Mouse (Mus musculus): ENCODE data around the gene Cox14. TPM values are rescaled to one million over a fixed set of nuclear protein-coding genes. Genes with fewer than 3 reads are reported as not detected.
"Not testable (repeated sequence)": the region's sequence is repeated elsewhere in the genome, so short reads cannot be mapped to it uniquely, and the experiment has no call there.

Cox14 gene
- polyA plus RNA-seq, 1 experiment: not detected

- WGBS: 94% methylated on average over 1 of the region's 1 CpGs
- peaks cover 4% of the 10 kb centered on the region; the same call in 1 of the 2 replicates for H3K4me1 ChIP-seq (ENCODE audit: control insufficient read depth, insufficient read depth, low read length)
- H3K4me3 ChIP-seq (ENCODE audit: insufficient read depth, low read depth, low read length): no peak overlapping the region
- H3K27ac ChIP-seq (ENCODE audit: insufficient read depth, low read depth, low read length): no peak overlapping the region
- TF ChIP-seq CTCF (IDR thresholded peaks at IDR 0.05; ENCODE audit: insufficient read depth, low read depth, low read length) (no peak), POLR2A (IDR thresholded peaks at IDR 0.05; ENCODE audit: insufficient read depth, low read depth, low read length) (no peak)
These were observed 43.3 kb downstream of the Cox14 start for GRCm38 (mm10) chr15:99768761-99769160.

DNA sequence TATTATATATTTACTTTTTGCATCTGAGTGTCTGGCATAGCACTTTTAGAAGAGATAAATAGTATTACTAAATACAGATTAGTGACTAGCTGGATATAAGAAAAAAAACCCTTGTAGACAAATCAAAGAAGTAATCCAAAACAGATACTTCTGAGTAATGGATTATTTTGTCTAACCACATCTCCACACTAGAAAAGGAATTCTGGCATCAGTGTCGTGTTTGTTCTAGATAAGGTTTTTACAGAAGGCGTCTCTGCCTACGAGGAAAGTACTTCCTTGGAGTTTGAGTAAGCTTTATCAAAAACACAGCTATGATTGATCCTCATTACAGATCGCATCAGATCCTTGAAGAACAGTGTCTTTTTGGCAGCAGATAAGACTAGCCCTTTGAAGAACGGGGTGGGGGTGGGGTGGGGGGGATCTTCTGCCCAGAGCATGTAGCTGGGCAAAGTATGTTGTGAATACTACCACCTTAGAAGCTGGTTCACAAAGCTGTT, 45.6 kb downstream of the Cox14 start:
- H3K4me1 ChIP-seq (ENCODE audit: control insufficient read depth, insufficient read depth, low read length): peaks cover 4% of the 10 kb centered on the region; the same call in 1 of the 2 replicates
- TF ChIP-seq CTCF (IDR thresholded peaks at IDR 0.05; ENCODE audit: insufficient read depth, low read depth, low read length) (no peak), POLR2A (IDR thresholded peaks at IDR 0.05; ENCODE audit: insufficient read depth, low read depth, low read length) (no peak)
- H3K27ac ChIP-seq (ENCODE audit: insufficient read depth, low read depth, low read length): no peak overlapping the region
- WGBS: 14% methylated on average over 5 of the region's 5 CpGs
- H3K4me3 ChIP-seq (ENCODE audit: insufficient read depth, low read depth, low read length): peak overlapping the region; percentile 92

DNA sequence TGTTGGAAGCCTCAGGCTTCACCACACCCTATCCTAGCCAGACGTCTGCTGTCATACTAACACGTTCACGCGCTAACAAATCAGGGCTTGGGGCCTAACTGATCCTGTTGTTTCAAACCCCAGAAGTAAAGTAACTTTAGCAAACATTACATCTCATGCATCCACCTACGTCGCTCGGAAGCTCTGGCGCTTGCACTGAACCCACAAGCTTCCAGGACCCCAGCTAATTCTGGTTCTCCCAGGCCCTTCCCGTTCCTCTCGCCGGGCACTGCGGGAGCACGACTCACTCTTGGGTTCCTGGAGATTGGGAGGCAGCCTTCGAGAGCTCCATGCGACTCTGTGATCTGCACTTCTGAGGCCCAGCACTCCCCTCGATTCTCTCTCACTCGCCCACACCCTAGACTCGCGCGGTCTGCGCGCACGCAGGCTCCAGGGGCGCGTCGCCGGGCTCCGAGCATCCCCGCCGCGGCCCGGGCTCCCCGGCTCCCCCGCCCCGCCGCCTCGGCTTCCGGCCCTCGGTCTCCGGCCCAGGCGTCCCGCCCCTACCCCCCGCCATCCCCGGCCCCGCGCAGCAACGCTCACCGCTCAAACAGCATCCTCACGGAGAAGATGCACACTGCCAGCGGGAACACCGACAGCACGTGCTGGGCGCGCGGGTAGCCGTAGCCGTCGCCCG, 46.3 kb downstream of the Cox14 start:
- peak overlapping the region; percentile 90 for H3K27ac ChIP-seq (ENCODE audit: insufficient read depth, low read depth, low read length)
- H3K4me1 ChIP-seq (ENCODE audit: control insufficient read depth, insufficient read depth, low read length): peaks cover 4% of the 10 kb centered on the region; the same call in 1 of the 2 replicates
- TF ChIP-seq POLR2A (IDR thresholded peaks at IDR 0.05; ENCODE audit: insufficient read depth, low read depth, low read length) (no peak), CTCF (IDR thresholded peaks at IDR 0.05; ENCODE audit: insufficient read depth, low read depth, low read length) (no peak)
- WGBS: under 1% methylated on average over 59 of the region's 59 CpGs
- peak overlapping the region; percentile 92 for H3K4me3 ChIP-seq (ENCODE audit: insufficient read depth, low read depth, low read length)

DNA sequence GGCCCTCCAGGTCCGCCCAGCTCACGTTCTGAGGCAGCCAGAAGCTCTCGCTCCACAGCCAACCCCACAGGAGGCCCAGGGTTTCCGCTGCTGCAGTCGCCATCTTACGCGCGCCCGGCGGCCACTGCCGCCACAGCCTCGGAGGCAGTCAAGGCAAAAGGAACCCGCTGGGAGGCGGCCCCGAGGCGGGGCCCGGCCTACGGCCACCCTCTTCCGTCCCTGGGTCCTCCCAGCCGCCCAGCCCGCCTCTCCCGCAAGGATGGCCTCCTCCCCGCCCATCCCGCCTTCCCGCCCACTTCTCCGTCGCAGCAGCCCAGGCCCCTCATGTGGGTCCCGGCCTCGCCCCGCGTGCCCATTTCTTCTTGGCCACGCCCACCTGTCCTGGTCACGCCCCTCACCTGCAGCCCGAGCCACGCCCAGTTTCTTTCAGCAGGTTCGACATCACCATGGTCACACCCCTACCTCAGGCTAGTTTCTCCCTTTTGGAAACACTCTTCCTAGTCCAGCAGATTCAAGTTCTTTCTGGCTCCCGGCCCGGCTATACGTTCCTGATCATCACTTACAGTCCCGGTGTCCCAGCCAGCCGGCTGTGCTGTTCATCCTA, 47.0 kb downstream of the Cox14 start:
- peaks cover 4% of the 10 kb centered on the region; the same call in 1 of the 2 replicates for H3K4me1 ChIP-seq (ENCODE audit: control insufficient read depth, insufficient read depth, low read length)
- WGBS: 1% methylated on average over 41 of the region's 41 CpGs
- TF ChIP-seq CTCF (IDR thresholded peaks at IDR 0.05; ENCODE audit: insufficient read depth, low read depth, low read length): no peak
- TF ChIP-seq POLR2A (IDR thresholded peaks at IDR 0.05; ENCODE audit: insufficient read depth, low read depth, low read length): peak; percentile 95
- H3K4me3 ChIP-seq (ENCODE audit: insufficient read depth, low read depth, low read length): peak overlapping the region; percentile 92
- peak overlapping the region; percentile 90 for H3K27ac ChIP-seq (ENCODE audit: insufficient read depth, low read depth, low read length)

GRCm38 (mm10) chr15:99772881-99772924, 47.3 kb downstream of the Cox14 start, which contains the start of gene Cers5:
Gene Cers5, minus strand, starts transcription at chr15:99772885.
- H3K27ac ChIP-seq (ENCODE audit: insufficient read depth, low read depth, low read length): peak within 1 kb of the TSS; percentile 90
- not testable (repeated sequence) for H3K4me1 ChIP-seq (ENCODE audit: control insufficient read depth, insufficient read depth, low read length)
- peak within 1 kb of the TSS; percentile 92 for H3K4me3 ChIP-seq (ENCODE audit: insufficient read depth, low read depth, low read length)

GRCm38 (mm10) chr15:99772925-99773324, 47.5 kb downstream of the Cox14 start:
- TF ChIP-seq POLR2A (IDR thresholded peaks at IDR 0.05; ENCODE audit: insufficient read depth, low read depth, low read length) (no peak), CTCF (IDR thresholded peaks at IDR 0.05; ENCODE audit: insufficient read depth, low read depth, low read length) (no peak)
- peaks cover 4% of the 10 kb centered on the region; the same call in 1 of the 2 replicates for H3K4me1 ChIP-seq (ENCODE audit: control insufficient read depth, insufficient read depth, low read length)
- WGBS: 39% methylated on average over 3 of the region's 3 CpGs
- no peak overlapping the region; the same call in 1 of the 2 replicates for H3K27ac ChIP-seq (ENCODE audit: insufficient read depth, low read depth, low read length)
- peak overlapping the region; percentile 92; the same call in 1 of the 2 replicates for H3K4me3 ChIP-seq (ENCODE audit: insufficient read depth, low read depth, low read length)

Other genes with a start within 250 kb of the Cox14 start
- gene Faim2, start 197.5 kb upstream of the Cox14 start, polyA plus RNA-seq (2012; ENCODE audit: insufficient read depth, insufficient read length, low replicate concordance, missing spikeins): not detected in 2 replicates
- not detected in 2 replicates for gene Aqp2, start 146.6 kb upstream of the Cox14 start, polyA plus RNA-seq (2012; ENCODE audit: insufficient read depth, insufficient read length, low replicate concordance, missing spikeins)
- not detected in 2 replicates for gene Aqp5, start 134.8 kb upstream of the Cox14 start, polyA plus RNA-seq (2012; ENCODE audit: insufficient read depth, insufficient read length, low replicate concordance, missing spikeins)
- gene Aqp6, start 124.2 kb upstream of the Cox14 start, polyA plus RNA-seq (2012; ENCODE audit: insufficient read depth, insufficient read length, low replicate concordance, missing spikeins): not detected in 2 replicates
- not detected in 2 replicates for gene Racgap1, start 74.0 kb upstream of the Cox14 start, polyA plus RNA-seq (2012; ENCODE audit: insufficient read depth, insufficient read length, low replicate concordance, missing spikeins)
- gene Asic1, start 55.2 kb upstream of the Cox14 start, polyA plus RNA-seq (2012; ENCODE audit: insufficient read depth, insufficient read length, low replicate concordance, missing spikeins): not detected in 2 replicates
- 510 TPM in 1 of 2 replicates, not detected in the other for gene Smarcd1, start 23.5 kb upstream of the Cox14 start, polyA plus RNA-seq (2012; ENCODE audit: insufficient read depth, insufficient read length, low replicate concordance, missing spikeins)
- not detected in 2 replicates for gene Gm17349, start 20.1 kb upstream of the Cox14 start, polyA plus RNA-seq (2012; ENCODE audit: insufficient read depth, insufficient read length, low replicate concordance, missing spikeins)
- not detected in 2 replicates for gene Gpd1, start 8.1 kb upstream of the Cox14 start, polyA plus RNA-seq (2012; ENCODE audit: insufficient read depth, insufficient read length, low replicate concordance, missing spikeins)
- gene Cers5, start 47.3 kb downstream of the Cox14 start, polyA plus RNA-seq (2012; ENCODE audit: insufficient read depth, insufficient read length, low replicate concordance, missing spikeins): not detected in 2 replicates
- 73.2 TPM in 1 of 2 replicates, not detected in the other for gene Lima1, start 149.8 kb downstream of the Cox14 start, polyA plus RNA-seq (2012; ENCODE audit: insufficient read depth, insufficient read length, low replicate concordance, missing spikeins)
- gene Fam186a, start 241.4 kb downstream of the Cox14 start, polyA plus RNA-seq (2012; ENCODE audit: insufficient read depth, insufficient read length, low replicate concordance, missing spikeins): not detected in 2 replicates
- not detected in 2 replicates for gene Larp4, start 244.4 kb downstream of the Cox14 start, polyA plus RNA-seq (2012; ENCODE audit: insufficient read depth, insufficient read length, low replicate concordance, missing spikeins)

All from olfactory bulb, adult 2 months (tissue).